Mouse (Mus musculus): ENCODE results near the gene Slc18a2.

Slc18a2 gene

GRCm38 (mm10) chr19:59260718-59261442, at the start of gene Slc18a2:
Gene Slc18a2 (plus strand): TSS chr19:59260896.
- no peak for DNase-seq (ENCODE audit: low spot score)

GRCm38 (mm10) chr19:59216891-59217290, 43.8 kb upstream of the Slc18a2 start:
- no peak for DNase-seq (ENCODE audit: low spot score)

- DNase-seq (ENCODE audit: low spot score) = no peak
Observed at GRCm38 (mm10) chr19:59218991-59219390, 41.7 kb upstream of the Slc18a2 start, which contains the start of gene Kcnk18. Gene Kcnk18 (plus strand): TSS chr19:59219214.

- no peak for DNase-seq (ENCODE audit: low spot score)
Observed at GRCm38 (mm10) chr19:59221131-59221530, 39.6 kb upstream of the Slc18a2 start.

- DNase-seq (ENCODE audit: low spot score) = no peak
Observed at GRCm38 (mm10) chr19:59228376-59228775, 32.3 kb upstream of the Slc18a2 start.

- DNase-seq (ENCODE audit: low spot score) = no peak
Observed at GRCm38 (mm10) chr19:59232786-59233185, 27.9 kb upstream of the Slc18a2 start.

- no peak for DNase-seq (ENCODE audit: low spot score)
Observed at GRCm38 (mm10) chr19:59235001-59235400, 25.7 kb upstream of the Slc18a2 start.

- DNase-seq (ENCODE audit: low spot score) = no peak
Observed at GRCm38 (mm10) chr19:59236046-59236445, 24.6 kb upstream of the Slc18a2 start.

- no peak for DNase-seq (ENCODE audit: low spot score)
Observed at GRCm38 (mm10) chr19:59238630-59239029, 22.1 kb upstream of the Slc18a2 start.

- peak; percentile 80 for DNase-seq (ENCODE audit: low spot score)
Observed at GRCm38 (mm10) chr19:59239124-59239817, 21.4 kb upstream of the Slc18a2 start.

GRCm38 (mm10) chr19:59241987-59242386, 18.7 kb upstream of the Slc18a2 start:
- no peak for DNase-seq (ENCODE audit: low spot score)

- DNase-seq (ENCODE audit: low spot score) = no peak
Observed at GRCm38 (mm10) chr19:59243057-59243456, 17.6 kb upstream of the Slc18a2 start.

GRCm38 (mm10) chr19:59248144-59248543, 12.6 kb upstream of the Slc18a2 start:
- no peak for DNase-seq (ENCODE audit: low spot score)

- DNase-seq (ENCODE audit: low spot score) = no peak
Observed at GRCm38 (mm10) chr19:59248553-59249286, 12.0 kb upstream of the Slc18a2 start.

GRCm38 (mm10) chr19:59252651-59253050, 8.0 kb upstream of the Slc18a2 start:
- no peak for DNase-seq (ENCODE audit: low spot score)

- no peak for DNase-seq (ENCODE audit: low spot score)
Observed at GRCm38 (mm10) chr19:59259633-59260032, 1.1 kb upstream of the Slc18a2 start.

- DNase-seq (ENCODE audit: low spot score) = no peak
Observed at GRCm38 (mm10) chr19:59261604-59262003, 908 bp downstream of the Slc18a2 start.

- no peak for DNase-seq (ENCODE audit: low spot score)
Observed at GRCm38 (mm10) chr19:59263171-59263570, 2.5 kb downstream of the Slc18a2 start.

- no peak for DNase-seq (ENCODE audit: low spot score)
Observed at GRCm38 (mm10) chr19:59264838-59265532, 4.3 kb downstream of the Slc18a2 start.

GRCm38 (mm10) chr19:59265907-59266306, 5.2 kb downstream of the Slc18a2 start:
- DNase-seq (ENCODE audit: low spot score) = no peak

- no peak for DNase-seq (ENCODE audit: low spot score)
Observed at GRCm38 (mm10) chr19:59267417-59267963, 6.8 kb downstream of the Slc18a2 start.

GRCm38 (mm10) chr19:59273190-59273589, 12.5 kb downstream of the Slc18a2 start:
- no peak for DNase-seq (ENCODE audit: low spot score)

All from urinary bladder, postnatal 14 days (tissue).